Mouse (Mus musculus): ENCODE measurements at regions not wholly inside any gene's neighbourhood (a gene's known extent, or its start where the extent isn't known, plus 50 kb on each side); places are given as distances from the start of the nearest gene placed in this dataset.

DNA sequence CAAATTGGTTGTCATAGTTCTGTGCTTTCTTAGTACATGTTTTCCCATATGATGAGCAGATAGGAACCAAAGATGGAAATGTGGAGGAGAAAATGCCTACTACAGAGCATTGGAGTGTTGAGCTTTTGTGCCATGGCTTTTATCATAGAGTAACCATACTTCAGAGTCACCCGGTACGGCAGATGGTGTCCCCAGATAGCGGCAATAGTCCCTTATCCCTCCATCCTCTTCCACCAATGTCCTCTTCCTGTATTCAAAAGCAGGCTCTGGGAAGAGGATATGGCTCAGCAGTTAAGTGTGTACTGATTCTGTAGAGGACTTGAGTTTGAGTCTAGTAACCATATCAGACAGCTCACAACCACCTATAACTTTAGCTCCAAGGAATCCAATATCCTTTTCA lies 106.3 kb downstream of the 1190002N15Rik start:
- no peak for ATAC-seq (replicated peaks; ENCODE audit: insufficient number of reproducible peaks, low FRiP score, low TSS enrichment)
- Histone ChIP-seq H3K27ac (ENCODE audit: low read depth, low read length) (no peak overlapping the region), H3K9ac (ENCODE audit: low read depth, low read length) (no peak overlapping the region), H3K9me3 (replicated peaks; ENCODE audit: control insufficient read depth, low read length) (no peaks in the 10 kb centered on the region), H3K27me3 (ENCODE audit: control insufficient read depth, insufficient read depth, low read length) (no peaks in the 10 kb centered on the region), H3K4me2 (no peak overlapping the region), H3K4me1 (ENCODE audit: control insufficient read depth, insufficient read depth, low read length) (no peaks in the 10 kb centered on the region), H3K36me3 (ENCODE audit: control insufficient read depth, insufficient read depth, low read length) (no peaks in the 10 kb centered on the region), H3K4me3 (ENCODE audit: low read depth, low read length) (no peak overlapping the region)
- WGBS (ENCODE audit: insufficient replicate concordance): 82% methylated on average over 3 of the region's 3 CpGs

DNA sequence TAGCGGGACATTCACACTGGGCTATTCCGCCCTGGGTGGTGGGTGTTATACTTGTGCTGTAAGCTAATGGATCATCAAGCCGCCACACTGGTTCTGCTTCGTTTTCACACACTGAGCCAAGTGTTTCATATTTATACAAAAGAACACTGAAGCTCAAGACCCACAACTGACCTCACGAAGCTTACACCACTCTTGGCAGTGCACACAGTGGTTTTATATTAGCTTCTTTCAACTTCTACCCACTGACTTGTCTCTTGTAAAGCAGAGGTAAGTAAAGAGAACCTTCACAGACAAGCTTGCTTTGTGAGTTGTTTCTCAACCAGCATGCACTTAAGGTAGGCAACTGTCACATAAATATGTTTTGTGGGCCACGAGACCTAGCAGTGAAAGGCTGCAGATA lies 106.9 kb downstream of the 1190002N15Rik start:
- no peak for ATAC-seq (replicated peaks; ENCODE audit: insufficient number of reproducible peaks, low FRiP score, low TSS enrichment)
- H3K36me3 ChIP-seq (ENCODE audit: control insufficient read depth, insufficient read depth, low read length): no peaks in the 10 kb centered on the region
- no peaks in the 10 kb centered on the region for H3K9me3 ChIP-seq (replicated peaks; ENCODE audit: control insufficient read depth, low read length)
- no peak overlapping the region for H3K4me2 ChIP-seq
- H3K4me3 ChIP-seq (ENCODE audit: low read depth, low read length): no peak overlapping the region
- H3K27ac ChIP-seq (ENCODE audit: low read depth, low read length): no peak overlapping the region
- no peak overlapping the region for H3K9ac ChIP-seq (ENCODE audit: low read depth, low read length)
- WGBS (ENCODE audit: insufficient replicate concordance): 87% methylated on average over 6 of the region's 6 CpGs
- no peaks in the 10 kb centered on the region; the same call in 1 of the 2 replicates for H3K4me1 ChIP-seq (ENCODE audit: control insufficient read depth, insufficient read depth, low read length)
- no peaks in the 10 kb centered on the region for H3K27me3 ChIP-seq (ENCODE audit: control insufficient read depth, insufficient read depth, low read length)

DNA sequence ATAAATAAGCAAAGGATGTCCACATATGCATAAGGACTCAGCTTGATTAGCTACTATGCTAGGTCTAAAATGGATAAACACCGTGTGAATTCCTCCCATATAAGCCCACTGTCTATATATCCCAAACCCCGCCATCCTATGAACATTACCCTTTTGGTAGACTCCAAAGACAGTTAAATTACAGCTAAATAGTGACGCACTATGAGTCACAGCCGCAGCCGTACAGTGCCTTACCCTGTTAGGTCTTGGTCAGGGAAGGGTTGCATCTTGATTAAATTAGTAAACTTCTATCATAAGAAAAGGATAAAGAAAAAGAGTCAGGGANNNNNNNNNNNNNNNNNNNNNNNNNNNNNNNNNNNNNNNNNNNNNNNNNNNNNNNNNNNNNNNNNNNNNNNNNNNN lies 111.1 kb downstream of the 1190002N15Rik start:
- Histone ChIP-seq H3K4me2 (no peak overlapping the region), H3K27ac (ENCODE audit: low read depth, low read length) (no peak overlapping the region), H3K4me3 (ENCODE audit: low read depth, low read length) (no peak overlapping the region), H3K36me3 (ENCODE audit: control insufficient read depth, insufficient read depth, low read length) (no peaks in the 10 kb centered on the region), H3K9me3 (replicated peaks; ENCODE audit: control insufficient read depth, low read length) (no peaks in the 10 kb centered on the region), H3K4me1 (ENCODE audit: control insufficient read depth, insufficient read depth, low read length) (peaks cover 4% of the 10 kb centered on the region), H3K27me3 (ENCODE audit: control insufficient read depth, insufficient read depth, low read length) (no peaks in the 10 kb centered on the region), H3K9ac (ENCODE audit: low read depth, low read length) (no peak overlapping the region)
- ATAC-seq (replicated peaks; ENCODE audit: insufficient number of reproducible peaks, low FRiP score, low TSS enrichment): no peak
- 86% methylated on average over 5 of the region's 5 CpGs for WGBS (ENCODE audit: insufficient replicate concordance)

DNA sequence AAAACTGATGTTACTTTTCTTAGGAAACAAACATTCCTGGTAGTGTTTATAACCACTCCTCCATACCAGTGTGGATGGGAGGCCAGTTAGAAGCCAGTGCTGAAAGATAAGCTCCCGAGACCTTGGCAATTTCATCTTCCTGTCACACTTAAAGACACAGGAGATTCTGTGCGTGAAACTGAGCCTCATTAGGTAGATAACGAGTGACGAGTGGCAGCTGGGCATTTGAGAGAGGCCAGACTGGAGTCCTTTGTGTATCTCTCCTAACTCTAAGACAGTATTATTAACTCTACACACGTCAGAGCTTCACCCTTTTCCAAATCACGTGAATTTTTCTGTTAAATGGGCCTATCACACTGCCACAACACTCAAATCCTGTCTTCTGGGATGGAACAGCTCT lies 112.1 kb downstream of the 1190002N15Rik start:
- Histone ChIP-seq H3K4me3 (ENCODE audit: low read depth, low read length) (no peak overlapping the region), H3K36me3 (ENCODE audit: control insufficient read depth, insufficient read depth, low read length) (no peaks in the 10 kb centered on the region), H3K9ac (ENCODE audit: low read depth, low read length) (no peak overlapping the region), H3K27me3 (ENCODE audit: control insufficient read depth, insufficient read depth, low read length) (no peaks in the 10 kb centered on the region), H3K27ac (ENCODE audit: low read depth, low read length) (no peak overlapping the region), H3K9me3 (replicated peaks; ENCODE audit: control insufficient read depth, low read length) (no peaks in the 10 kb centered on the region), H3K4me1 (ENCODE audit: control insufficient read depth, insufficient read depth, low read length) (peaks cover 4% of the 10 kb centered on the region), H3K4me2 (no peak overlapping the region)
- 10% methylated on average over 6 of the region's 6 CpGs for WGBS (ENCODE audit: insufficient replicate concordance)
- ATAC-seq (replicated peaks; ENCODE audit: insufficient number of reproducible peaks, low FRiP score, low TSS enrichment): no peak

DNA sequence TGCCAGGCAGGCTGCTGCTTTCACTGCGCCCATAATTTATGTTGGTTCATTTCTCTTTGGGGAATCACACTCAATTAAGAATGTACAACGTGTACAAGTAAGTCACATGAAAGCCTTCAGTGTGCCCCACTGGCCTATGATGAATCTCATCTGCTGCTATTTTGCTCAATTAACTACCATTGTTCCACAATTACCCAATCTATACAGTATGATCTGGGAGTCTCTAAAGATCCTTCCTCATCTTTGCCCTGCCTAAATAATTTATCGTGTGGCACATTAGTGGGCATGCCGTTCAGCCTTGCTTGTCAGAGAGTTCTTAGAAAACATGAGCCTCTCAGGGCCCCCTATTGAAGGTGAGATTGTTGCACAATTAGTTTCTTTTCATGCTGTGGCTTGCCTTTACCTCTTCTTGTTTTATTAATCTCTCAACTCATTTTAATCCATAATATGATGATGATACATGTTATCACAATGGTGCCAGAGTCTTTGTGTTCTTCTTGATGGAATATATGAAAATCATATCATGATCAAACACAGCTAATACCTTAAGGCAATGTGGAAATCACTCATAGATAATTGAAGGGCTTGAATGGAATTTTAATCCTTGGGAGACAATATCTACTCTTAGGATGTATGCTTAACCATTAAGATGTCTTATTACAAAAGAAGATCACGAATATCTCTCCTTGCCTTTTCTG lies 113.3 kb downstream of the 1190002N15Rik start:
- no peak overlapping the region for H3K4me2 ChIP-seq
- WGBS (ENCODE audit: insufficient replicate concordance): 76% methylated on average over 5 of the region's 5 CpGs
- no peak overlapping the region for H3K27ac ChIP-seq (ENCODE audit: low read depth, low read length)
- no peaks in the 10 kb centered on the region for H3K36me3 ChIP-seq (ENCODE audit: control insufficient read depth, insufficient read depth, low read length)
- ATAC-seq (replicated peaks; ENCODE audit: insufficient number of reproducible peaks, low FRiP score, low TSS enrichment): no peak
- H3K4me1 ChIP-seq (ENCODE audit: control insufficient read depth, insufficient read depth, low read length): peaks cover 4% of the 10 kb centered on the region
- no peaks in the 10 kb centered on the region for H3K27me3 ChIP-seq (ENCODE audit: control insufficient read depth, insufficient read depth, low read length)
- no peak overlapping the region for H3K9ac ChIP-seq (ENCODE audit: low read depth, low read length)
- no peaks in the 10 kb centered on the region for H3K9me3 ChIP-seq (replicated peaks; ENCODE audit: control insufficient read depth, low read length)
- H3K4me3 ChIP-seq (ENCODE audit: low read depth, low read length): no peak overlapping the region

DNA sequence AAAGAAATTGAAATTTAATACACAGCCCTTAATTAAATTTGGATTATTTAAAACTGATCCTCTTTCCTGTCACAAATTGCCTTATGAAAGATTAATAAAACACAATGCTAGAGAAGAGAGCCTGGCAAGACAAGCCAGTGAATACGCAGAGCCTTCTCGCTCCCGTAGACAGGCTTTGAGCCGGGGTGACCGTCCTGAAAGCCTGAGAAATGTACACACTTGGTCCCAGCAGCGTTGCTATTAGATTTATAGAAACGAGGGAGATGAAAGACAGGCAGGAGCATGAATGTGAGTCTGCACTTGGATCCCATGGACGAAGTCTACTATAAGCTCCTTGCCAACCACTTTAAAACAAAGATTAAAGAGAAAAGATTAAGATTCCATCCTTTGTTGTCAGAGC lies 127.3 kb downstream of the 1190002N15Rik start:
- Histone ChIP-seq H3K27ac (ENCODE audit: low read depth, low read length) (no peak overlapping the region), H3K36me3 (ENCODE audit: control insufficient read depth, insufficient read depth, low read length) (no peaks in the 10 kb centered on the region), H3K27me3 (ENCODE audit: control insufficient read depth, insufficient read depth, low read length) (no peaks in the 10 kb centered on the region), H3K4me1 (ENCODE audit: control insufficient read depth, insufficient read depth, low read length) (no peaks in the 10 kb centered on the region), H3K9ac (ENCODE audit: low read depth, low read length) (no peak overlapping the region), H3K4me3 (ENCODE audit: low read depth, low read length) (no peak overlapping the region), H3K4me2 (no peak overlapping the region), H3K9me3 (replicated peaks; ENCODE audit: control insufficient read depth, low read length) (no peaks in the 10 kb centered on the region)
- no peak for ATAC-seq (replicated peaks; ENCODE audit: insufficient number of reproducible peaks, low FRiP score, low TSS enrichment)
- WGBS (ENCODE audit: insufficient replicate concordance): 70% methylated on average over 8 of the region's 8 CpGs

DNA sequence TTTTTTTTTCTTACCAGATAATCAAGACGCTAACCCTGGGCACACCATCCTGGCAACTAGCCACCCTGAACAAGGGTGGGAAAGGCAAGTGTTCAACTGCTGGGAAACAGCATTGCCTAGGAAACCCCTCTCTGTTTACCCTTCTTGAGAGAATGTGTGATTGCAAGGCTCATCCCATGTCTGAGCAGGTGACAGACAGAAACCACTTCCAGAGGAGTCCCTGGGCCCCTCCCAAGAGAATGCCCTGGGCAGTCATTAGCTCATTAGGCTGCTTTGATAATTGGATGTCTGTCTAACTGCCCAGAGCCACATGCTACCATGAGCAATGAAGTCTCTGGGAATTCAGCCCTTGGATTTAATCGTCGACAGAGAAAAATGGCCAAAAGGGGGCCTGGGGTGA lies 127.8 kb downstream of the 1190002N15Rik start:
- Histone ChIP-seq H3K4me2 (no peak overlapping the region), H3K9ac (ENCODE audit: low read depth, low read length) (no peak overlapping the region), H3K4me1 (ENCODE audit: control insufficient read depth, insufficient read depth, low read length) (no peaks in the 10 kb centered on the region), H3K27me3 (ENCODE audit: control insufficient read depth, insufficient read depth, low read length) (no peaks in the 10 kb centered on the region), H3K36me3 (ENCODE audit: control insufficient read depth, insufficient read depth, low read length) (no peaks in the 10 kb centered on the region), H3K9me3 (replicated peaks; ENCODE audit: control insufficient read depth, low read length) (no peaks in the 10 kb centered on the region), H3K27ac (ENCODE audit: low read depth, low read length) (no peak overlapping the region), H3K4me3 (ENCODE audit: low read depth, low read length) (no peak overlapping the region)
- 34% methylated on average over 3 of the region's 3 CpGs for whole genome bisulfite sequencing (ENCODE audit: insufficient replicate concordance)
- ATAC-seq (replicated peaks; ENCODE audit: insufficient number of reproducible peaks, low FRiP score, low TSS enrichment): no peak

DNA sequence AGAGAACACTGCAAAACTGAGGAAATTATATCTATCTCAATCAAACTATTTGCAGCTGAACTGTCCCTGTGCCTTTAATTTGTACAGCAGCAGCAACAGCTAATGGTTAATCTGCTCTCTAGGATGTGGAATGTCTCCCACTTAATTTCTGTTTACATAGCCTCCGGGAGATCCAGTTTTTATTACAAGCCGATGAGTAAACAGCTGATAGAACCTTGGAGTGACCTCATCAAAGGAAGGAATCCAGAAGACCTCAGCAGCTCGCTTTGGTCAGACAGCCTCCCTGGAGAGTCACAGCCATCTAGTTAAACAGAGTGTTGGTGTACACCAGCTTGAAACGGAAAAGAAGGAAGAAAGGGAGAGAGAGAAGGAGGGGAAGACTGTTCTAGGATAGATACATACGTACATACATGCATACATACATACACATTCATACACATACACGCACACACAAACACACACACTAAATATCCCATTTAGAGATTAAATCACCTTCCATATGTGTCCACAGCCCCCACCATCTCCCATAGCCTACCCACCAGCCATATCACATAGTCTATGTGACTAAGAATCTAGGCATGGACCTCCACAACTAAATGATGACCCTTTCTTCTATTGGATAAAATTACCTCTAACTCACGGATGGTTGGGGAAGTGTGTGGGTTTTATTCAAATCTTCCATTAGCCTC lies 129.1 kb downstream of the 1190002N15Rik start:
- H3K4me2 ChIP-seq: no peak overlapping the region
- no peaks in the 10 kb centered on the region for H3K4me1 ChIP-seq (ENCODE audit: control insufficient read depth, insufficient read depth, low read length)
- ATAC-seq (replicated peaks; ENCODE audit: insufficient number of reproducible peaks, low FRiP score, low TSS enrichment): no peak
- H3K4me3 ChIP-seq (ENCODE audit: low read depth, low read length): no peak overlapping the region
- H3K27me3 ChIP-seq (ENCODE audit: control insufficient read depth, insufficient read depth, low read length): no peaks in the 10 kb centered on the region
- no peak overlapping the region for H3K27ac ChIP-seq (ENCODE audit: low read depth, low read length)
- no peak overlapping the region for H3K9ac ChIP-seq (ENCODE audit: low read depth, low read length)
- no peaks in the 10 kb centered on the region for H3K9me3 ChIP-seq (replicated peaks; ENCODE audit: control insufficient read depth, low read length)
- no peaks in the 10 kb centered on the region for H3K36me3 ChIP-seq (ENCODE audit: control insufficient read depth, insufficient read depth, low read length)
- WGBS (ENCODE audit: insufficient replicate concordance): 44% methylated on average over 6 of the region's 7 CpGs

DNA sequence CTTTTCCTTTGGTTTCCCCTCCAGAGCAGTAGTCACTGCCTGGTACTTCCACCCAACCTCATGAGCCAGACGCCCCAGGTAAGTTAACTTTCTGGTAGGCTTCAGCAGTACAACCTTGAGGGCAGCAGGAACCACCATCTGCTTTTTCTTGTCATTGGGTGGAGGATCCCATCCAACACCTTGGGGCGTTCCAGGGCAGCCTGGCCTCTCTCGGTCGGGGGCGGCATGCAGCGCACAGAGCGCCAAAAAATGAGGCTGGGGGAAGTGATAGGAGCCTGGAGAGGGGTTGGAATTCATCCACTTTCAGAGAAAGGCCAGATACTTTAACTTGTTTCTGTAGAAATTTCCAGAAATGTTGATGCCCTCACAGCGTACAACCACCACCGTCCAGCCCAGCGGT lies 130.2 kb downstream of the 1190002N15Rik start:
- no peak for ATAC-seq (replicated peaks; ENCODE audit: insufficient number of reproducible peaks, low FRiP score, low TSS enrichment)
- no peaks in the 10 kb centered on the region for H3K9me3 ChIP-seq (replicated peaks; ENCODE audit: control insufficient read depth, low read length)
- no peak overlapping the region for H3K4me2 ChIP-seq
- WGBS (ENCODE audit: insufficient replicate concordance): 90% methylated on average over 10 of the region's 10 CpGs
- H3K4me1 ChIP-seq (ENCODE audit: control insufficient read depth, insufficient read depth, low read length): peaks cover 2% of the 10 kb centered on the region
- no peak overlapping the region for H3K4me3 ChIP-seq (ENCODE audit: low read depth, low read length)
- H3K27me3 ChIP-seq (ENCODE audit: control insufficient read depth, insufficient read depth, low read length): no peaks in the 10 kb centered on the region
- H3K36me3 ChIP-seq (ENCODE audit: control insufficient read depth, insufficient read depth, low read length): no peaks in the 10 kb centered on the region
- H3K27ac ChIP-seq (ENCODE audit: low read depth, low read length): no peak overlapping the region
- H3K9ac ChIP-seq (ENCODE audit: low read depth, low read length): no peak overlapping the region

Measured in heart, embryonic 11.5 days (tissue).